Mouse (Mus musculus): Measurements from ENCODE around the gene Mup17.
"Not testable (repeated sequence)": the region's sequence is repeated elsewhere in the genome, so short reads cannot be mapped to it uniquely, and the experiment has no call there.

Gene Mup17

GRCm38 (mm10) chr4:61595771-61596170, at the start of gene Mup17:
Gene Mup17, minus strand, starts transcription at chr4:61595871.
- CTCF ChIA-PET: not testable (repeated sequence)

GRCm38 (mm10) chr4:61571561-61571960, 24.1 kb downstream of the Mup17 start:
- POLR2A ChIA-PET: not testable (repeated sequence)

More at GRCm38 (mm10) chr4:61595771-61596170, at the start of gene Mup17:
- POLR2A ChIA-PET: not testable (repeated sequence)

GRCm38 (mm10) chr4:61555887-61556286, 39.8 kb downstream of the Mup17 start:
- CTCF ChIA-PET, POLR2A ChIA-PET: not testable (repeated sequence)

More at GRCm38 (mm10) chr4:61571561-61571960, 24.1 kb downstream of the Mup17 start:
- CTCF ChIA-PET: interaction anchor here in 1 of 4 experiments (0.6 kb wide), 1 partner anchor 1810 kb away, joined by 5 read pairs; no protein-coding TSS in a partner anchor
